Mouse (Mus musculus) ES-E14 (cell line): ENCODE measurements around the gene Incenp. TPM values are rescaled to one million over a fixed set of nuclear protein-coding genes. Genes with fewer than 3 reads are reported as not detected.
"Not testable (repeated sequence)": the region's sequence is repeated elsewhere in the genome, so short reads cannot be mapped to it uniquely, and the experiment has no call there.

Experiments
- DNase-seq: peaks from one replicate; pipeline ENCODE4 v3.0.0-alpha.2; 2013; ENCODE audit warnings: low read depth, low spot score
- H3K27ac ChIP-seq: 2 replicates; pipeline ENCODE4 v1.5.1; 2012; ENCODE audit warnings: low read depth, mild to moderate bottlenecking, low read length, moderate library complexity, mixed read lengths; ENCODE audit not compliant: poor library complexity, insufficient read depth, severe bottlenecking
- H3K36me3 ChIP-seq: 2 replicates; pipeline ENCODE4 v1.6.1; 2012; ENCODE audit warnings: mild to moderate bottlenecking, low read length, moderate library complexity, mixed read lengths; ENCODE audit not compliant: control insufficient read depth, poor library complexity, insufficient read depth, severe bottlenecking
- H3K4me1 ChIP-seq, 2 experiments: fragments of 150-350 bp in 1 of 2; sonication (generic) in 1 of 2; 2 replicates each; pipeline ENCODE4 v1.6.1; 2012; ENCODE audit warnings: low read length in 2 of 2, mild to moderate bottlenecking in 1 of 2, mixed read lengths in 1 of 2; ENCODE audit not compliant: control insufficient read depth in 2 of 2, insufficient read depth in 2 of 2, poor library complexity in 1 of 2
- H3K4me3 ChIP-seq, 2 experiments: fragments of 150-350 bp in 1 of 2; sonication (generic) in 1 of 2; 2 replicates each; pipeline ENCODE4 v1.5.1; 2012; ENCODE audit warnings: low read length in 2 of 2, low read depth in 1 of 2, mild to moderate bottlenecking in 1 of 2, mixed read lengths in 1 of 2; ENCODE audit not compliant: insufficient read depth in 1 of 2, poor library complexity in 1 of 2, severe bottlenecking in 1 of 2
- H3K9ac ChIP-seq: 2 replicates; pipeline ENCODE4 v1.6.1; 2012; ENCODE audit warnings: low read depth, mild to moderate bottlenecking, low read length, mixed read lengths; ENCODE audit not compliant: poor library complexity, insufficient read depth, severe bottlenecking
- H3K9me3 ChIP-seq: fragments of 150-350 bp; sonication (generic); 2 replicates; pipeline ENCODE4 v1.6.1; 2012; ENCODE audit warnings: low read depth, mild to moderate bottlenecking, low read length; ENCODE audit not compliant: control insufficient read depth, insufficient read depth
- CHD2 ChIP-seq: IDR thresholded peaks from 2 replicates; pipeline ENCODE4 v1.6.1; 2014; ENCODE audit warnings: mild to moderate bottlenecking, low read depth, low read length, inconsistent platforms
- HCFC1 ChIP-seq: IDR thresholded peaks from 2 replicates; pipeline ENCODE4 v1.6.1; 2012; ENCODE audit warnings: low read length, inconsistent platforms, borderline replicate concordance; ENCODE audit not compliant: insufficient read depth
- MAFK ChIP-seq: IDR thresholded peaks from 2 replicates; pipeline ENCODE4 v1.6.1; 2014; ENCODE audit warnings: mild to moderate bottlenecking, low read depth, low read length, inconsistent platforms; ENCODE audit not compliant: insufficient read depth
- ZC3H11A ChIP-seq: IDR thresholded peaks from 2 replicates; pipeline ENCODE4 v1.6.1; 2012; ENCODE audit warnings: low read depth, mild to moderate bottlenecking, inconsistent platforms, low read length, borderline replicate concordance
- ZNF384 ChIP-seq: IDR thresholded peaks from 2 replicates; pipeline ENCODE4 v1.6.1; 2012; ENCODE audit warnings: low read depth, low read length, inconsistent platforms
- in situ Hi-C, 2 experiments: fragments of 600-800 bp; cut with MboI; formaldehyde crosslinking; loops; one replicate each; pipeline ENCODE4 v1.15.1; 2025; ENCODE audit warnings: low sequenced_read_pairs in 2 of 2, inconsistent platforms in 1 of 2; ENCODE audit not compliant: unreplicated experiment in 2 of 2
- total RNA-seq: library from RNA; depleted of rRNA; stranded (reverse); fragments of 300-350 nt; gene quantifications from 2 replicates; pipeline ENCODE4 v1.2.3, GENCODE M21; 2012

Incenp gene
- total RNA-seq, 1 experiment: 107 TPM

DNA sequence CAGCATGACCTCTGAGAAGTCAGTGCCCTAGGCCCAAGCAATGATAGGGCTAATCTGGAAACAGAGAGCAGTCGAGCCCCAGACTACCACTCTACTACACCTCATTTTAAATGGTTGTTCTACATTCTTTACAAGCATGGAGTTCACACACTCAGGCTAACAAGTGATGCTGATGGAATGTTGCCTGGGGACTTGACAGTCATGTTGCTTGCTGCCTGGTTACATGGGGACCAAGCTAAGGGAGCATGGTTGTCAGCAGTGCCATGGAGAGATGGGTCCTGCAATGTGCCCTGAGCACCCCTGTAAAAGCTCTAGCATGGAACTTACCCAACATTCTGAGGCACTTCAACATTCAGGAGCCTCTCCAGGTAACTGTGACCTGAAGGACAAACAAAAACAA, 13.0 kb downstream of the Incenp start:
- TF ChIP-seq HCFC1: no peak
- peaks cover 59% of the 10 kb centered on the region for H3K36me3 ChIP-seq
- H3K27ac ChIP-seq: no peak overlapping the region
- in situ Hi-C loops: loop anchor here in 1 of 2 experiments (25.0 kb wide), 1 partner anchor 726 kb away; the partner anchor contains the start of genes Ddb1 and Tkfc
- H3K4me1 ChIP-seq: peaks cover 2% of the 10 kb centered on the region in 2 experiments; a peak in 1 of 4 replicates
- H3K9me3 ChIP-seq: no peaks in the 10 kb centered on the region
- no peak overlapping the region for H3K4me3 ChIP-seq
- no peak overlapping the region for H3K9ac ChIP-seq
- no peak for DNase-seq

DNA sequence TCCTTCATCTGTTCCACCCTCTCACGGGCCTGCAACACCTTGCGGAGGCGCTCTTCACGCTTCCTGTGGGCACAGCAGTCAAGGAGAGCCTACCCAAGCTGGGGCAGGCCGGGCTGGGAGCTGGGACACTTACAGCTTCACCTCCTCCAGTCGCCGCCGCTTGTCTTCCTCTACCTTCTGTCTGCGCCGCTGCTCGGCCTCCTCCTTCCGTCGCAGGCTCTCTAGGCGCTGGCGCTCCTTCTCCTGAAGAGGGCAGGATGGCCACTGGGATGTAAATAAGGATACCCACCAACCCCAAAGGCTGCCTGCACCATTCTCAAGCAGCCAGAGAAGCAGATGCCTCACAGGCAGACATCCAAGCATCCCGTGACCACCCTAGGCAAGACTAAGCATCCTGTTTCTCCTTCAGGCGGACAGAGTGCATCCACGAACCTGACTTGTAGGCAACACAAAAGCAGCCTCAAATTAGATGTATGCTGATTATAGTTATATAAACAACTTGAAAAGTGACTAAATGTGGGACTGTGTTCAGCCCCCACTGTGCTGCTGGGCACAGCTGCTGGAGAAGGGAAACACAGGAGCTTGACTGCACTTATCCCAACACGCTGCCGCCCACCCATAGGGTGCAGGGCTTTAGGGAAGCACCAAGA, 21.0 kb downstream of the Incenp start:
- in situ Hi-C loops: loop anchor here in 1 of 2 experiments (25.0 kb wide), 1 partner anchor 734 kb away; the partner anchor contains the start of genes Ddb1 and Tkfc
- Histone ChIP-seq H3K27ac (no peak overlapping the region), H3K9me3 (no peaks in the 10 kb centered on the region), H3K4me1 (peaks cover 0 to 2% of the 10 kb centered on the region in 2 experiments; a peak in 1 of 4 replicates), H3K9ac (no peak overlapping the region), H3K36me3 (peaks cover 75% of the 10 kb centered on the region), H3K4me3 (no peak overlapping the region)
- TF ChIP-seq HCFC1 (no peak), ZC3H11A (no peak), MAFK (no peak), CHD2 (no peak), ZNF384 (no peak)
- DNase-seq: no peak

DNA sequence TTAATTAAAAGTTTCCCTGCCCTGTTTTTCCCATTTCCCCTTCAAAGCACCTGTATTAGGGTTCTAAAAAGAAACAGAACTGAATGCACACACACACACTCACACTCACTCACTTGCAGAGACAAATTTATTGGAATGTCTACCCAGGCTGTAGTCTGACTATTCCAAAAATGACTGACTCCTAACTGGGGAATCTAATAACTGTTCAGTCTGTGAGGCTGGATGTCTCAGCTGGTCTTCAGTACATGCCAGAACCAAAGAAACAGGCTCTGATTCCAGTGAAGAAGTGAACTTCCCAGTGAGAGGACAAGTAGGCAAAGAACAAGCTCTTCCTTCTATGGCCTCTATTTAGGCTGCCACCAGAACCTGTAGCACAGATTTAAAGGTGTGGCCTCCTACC, 33.9 kb downstream of the Incenp start:
- Histone ChIP-seq H3K9me3 (no peaks in the 10 kb centered on the region), H3K9ac (no peak overlapping the region), H3K4me3 (no peak overlapping the region), H3K4me1 (peaks cover 0 to 3% of the 10 kb centered on the region in 2 experiments; a peak in 1 of 4 replicates), H3K27ac (no peak overlapping the region), H3K36me3 (no peaks in the 10 kb centered on the region)
- in situ Hi-C loops: no loop called here
- no peak for DNase-seq
- TF ChIP-seq HCFC1 (no peak), ZC3H11A (no peak), ZNF384 (no peak), MAFK (no peak)

DNA sequence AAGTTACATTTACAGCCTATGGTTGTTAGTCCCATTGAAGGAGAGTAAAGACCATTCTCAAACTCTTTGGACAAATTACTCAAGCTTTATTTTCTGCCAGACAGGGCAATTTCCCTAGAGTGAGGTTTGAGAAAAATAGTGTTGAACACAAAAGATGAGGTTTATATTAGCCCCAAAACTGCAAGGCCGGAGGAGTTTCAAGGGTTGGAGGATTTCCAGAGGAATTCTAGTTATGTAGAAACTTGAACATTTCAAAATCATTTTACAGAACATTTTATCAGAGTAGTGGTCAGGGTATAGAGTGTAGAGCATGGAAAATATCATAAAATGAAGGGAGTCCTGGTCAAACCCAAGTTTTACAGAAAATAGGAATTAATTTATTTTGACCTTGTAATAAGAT, 34.5 kb downstream of the Incenp start:
- Histone ChIP-seq H3K4me3 (no peak overlapping the region), H3K36me3 (no peaks in the 10 kb centered on the region), H3K4me1 (peaks cover 0 to 3% of the 10 kb centered on the region in 2 experiments; a peak in 1 of 4 replicates), H3K27ac (no peak overlapping the region), H3K9me3 (no peaks in the 10 kb centered on the region), H3K9ac (no peak overlapping the region)
- TF ChIP-seq MAFK (no peak), CHD2 (no peak), ZNF384 (no peak), HCFC1 (no peak), ZC3H11A (no peak)
- in situ Hi-C loops: no loop called here
- no peak for DNase-seq

DNA sequence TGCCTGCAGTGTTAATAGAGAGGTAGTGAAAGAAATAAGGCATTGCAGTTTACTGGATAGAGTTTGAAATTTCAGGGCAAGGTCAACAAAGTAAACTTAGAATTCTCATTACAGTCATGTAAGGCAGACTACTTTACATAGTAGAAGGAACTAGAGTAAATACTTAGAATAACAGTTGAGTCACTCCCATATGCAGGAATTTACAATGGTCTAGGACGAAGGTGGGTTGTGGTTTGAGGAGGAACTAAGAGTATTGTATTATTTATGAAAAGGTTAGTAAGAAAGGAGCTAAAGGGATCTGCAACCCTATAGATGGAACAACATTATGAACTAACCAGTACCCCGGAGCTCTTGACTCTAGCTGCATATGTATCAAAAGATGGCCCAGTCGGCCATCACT, 38.5 kb downstream of the Incenp start:
- H3K36me3 ChIP-seq, H3K9me3 ChIP-seq, H3K9ac ChIP-seq, in situ Hi-C loops, H3K27ac ChIP-seq, H3K4me3 ChIP-seq, H3K4me1 ChIP-seq, DNase-seq: not testable (repeated sequence)

DNA sequence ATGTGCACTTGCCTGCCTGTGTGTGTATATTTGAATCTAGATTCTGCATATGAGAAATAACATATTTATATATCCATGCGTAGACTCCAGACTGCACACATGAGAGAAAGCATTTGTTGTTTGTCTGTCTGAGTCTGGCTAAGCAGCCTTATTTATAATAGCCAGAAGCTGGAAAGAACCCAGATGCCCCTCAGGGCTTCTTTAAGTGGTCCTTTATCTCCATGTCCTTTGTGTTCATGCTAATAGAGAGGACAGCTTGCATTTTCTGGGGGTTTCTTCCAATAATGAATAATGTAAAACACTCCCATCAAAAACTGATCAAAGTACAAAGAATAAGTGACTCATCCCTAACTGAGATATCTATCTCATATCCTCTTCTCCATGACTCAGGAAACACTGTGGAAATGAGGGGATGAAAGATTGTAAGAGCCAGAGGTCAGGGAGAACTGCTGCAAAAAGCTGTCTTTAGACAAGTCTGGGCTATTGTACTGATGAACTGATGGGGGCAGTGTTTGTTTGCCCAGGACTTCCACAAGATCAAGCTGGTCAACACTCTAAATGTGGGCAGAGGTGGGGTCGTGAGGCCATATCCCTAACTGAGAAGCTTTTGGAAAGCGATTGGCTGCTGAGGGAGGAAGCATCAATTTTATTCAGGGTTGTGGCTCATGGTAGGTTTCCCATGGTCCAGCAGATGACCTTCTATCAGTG, 49.8 kb downstream of the Incenp start:
- H3K4me3 ChIP-seq, in situ Hi-C loops, H3K4me1 ChIP-seq, H3K9ac ChIP-seq, H3K9me3 ChIP-seq, H3K36me3 ChIP-seq, H3K27ac ChIP-seq, DNase-seq: not testable (repeated sequence)
